Comparison of ENCODE assay signal across 20 mouse cellular contexts in genomic region chr11:120819556-120819955, GRCm38 (mm10). TPM values are rescaled to one million over a fixed set of nuclear protein-coding genes. Genes with fewer than 3 reads are reported as not detected.
DNase-seq lines count a peak whose midpoint lies in the region; ATAC-seq lines count a peak whose summit lies in the region.
"Had no signal": no experiment of that assay in that cellular context is flagged by ENCODE, and none has a peak within 500 bp of the region (broad histone marks: within the 10 kb centered on the region; RNA-seq: fewer than 3 reads in every experiment).

No protein-coding gene starts in this region.

- DNase-seq in cerebellum, adult 11 months = peak; percentile 46
- no peak for DNase-seq in cerebellum, postnatal 4 days (ENCODE audit: low spot score in 2 of 2)
- DNase-seq in urinary bladder, adult 2 months (ENCODE audit: low spot score) = peak; percentile 17
- no peak for DNase-seq in urinary bladder, postnatal 14 days (ENCODE audit: low spot score)
- DNase-seq in cerebellum, postnatal 14 days = peak; percentile 60 to 75
- no peak for DNase-seq in embryo, embryonic 9.5 days (ENCODE audit: extremely low spot score)
- no peak for DNase-seq in testis, postnatal 10 days (ENCODE audit: low spot score)
- DNase-seq: adrenal gland, adult 8-10 months; heart, adult 18-20 months; heart, postnatal 4 days; kidney, adult 11 months; liver, postnatal 0 days; lung, postnatal 36 days; right cerebral cortex, postnatal 4 days; thymus, adult 2 months; thymus, postnatal 36 days had no signal

- ATAC-seq in granulocyte monocyte progenitor cell, adult 5-6 weeks (replicated peaks; ENCODE audit: poor library complexity, severe bottlenecking) = no peak
- ATAC-seq: forebrain, embryonic 15.5 days; inflammation-experienced regulatory T-cells, adult 6 months; liver, embryonic 12.5 days; liver, postnatal 0 days had no signal

RNA-seq across cellular contexts. Expression of gene Fasn, which starts 4.8 kb away (rescaled TPM):
- polyA plus RNA-seq in urinary bladder, adult 2 months (2012; rRNA removed) = 187 and 188 TPM in 2 replicates
- total RNA-seq in granulocyte monocyte progenitor cell, adult 5-6 weeks (2014; fragmentation: Nextera tagmentation) = 79.3 and 146 TPM in 2 replicates
- 45.2 and 59.7 TPM in 2 replicates for total RNA-seq in granulocyte monocyte progenitor cell, adult 5-6 weeks (2017)

RNA-seq across cellular contexts. Expression of gene Dus1l, which starts 23.4 kb away (rescaled TPM):
- polyA plus RNA-seq in urinary bladder, adult 2 months (2012; rRNA removed) = 36.1 and 39.1 TPM in 2 replicates
- total RNA-seq in granulocyte monocyte progenitor cell, adult 5-6 weeks (2014; fragmentation: Nextera tagmentation) = 48.2 and 60.7 TPM in 2 replicates
- total RNA-seq in granulocyte monocyte progenitor cell, adult 5-6 weeks (2017) = 63.0 and 74.8 TPM in 2 replicates

RNA-seq across cellular contexts. Expression of gene Gps1, which starts 35.5 kb away (rescaled TPM):
- 119 and 149 TPM in 2 replicates for polyA plus RNA-seq in urinary bladder, adult 2 months (2012; rRNA removed)
- total RNA-seq in granulocyte monocyte progenitor cell, adult 5-6 weeks (2014; fragmentation: Nextera tagmentation) = 82.5 and 83.6 TPM in 2 replicates
- total RNA-seq in granulocyte monocyte progenitor cell, adult 5-6 weeks (2017) = 91.8 and 116 TPM in 2 replicates

RNA-seq across cellular contexts. Expression of gene Rfng, which starts 35.5 kb away (rescaled TPM):
- 25.7 and 27.4 TPM in 2 replicates for polyA plus RNA-seq in urinary bladder, adult 2 months (2012; rRNA removed)
- 23.8 TPM in 2 replicates for total RNA-seq in granulocyte monocyte progenitor cell, adult 5-6 weeks (2014; fragmentation: Nextera tagmentation)
- 3.1 and 4.7 TPM in 2 replicates for total RNA-seq in granulocyte monocyte progenitor cell, adult 5-6 weeks (2017)

RNA-seq across cellular contexts. Expression of gene Hmga1b, which starts 57.0 kb away (rescaled TPM):
- 1.7 and 2.1 TPM in 2 replicates for polyA plus RNA-seq in urinary bladder, adult 2 months (2012; rRNA removed)
- 12.8 and 179 TPM in 2 replicates for total RNA-seq in granulocyte monocyte progenitor cell, adult 5-6 weeks (2014; fragmentation: Nextera tagmentation)
- 16.3 and 157 TPM in 2 replicates for total RNA-seq in granulocyte monocyte progenitor cell, adult 5-6 weeks (2017)

Comparison
In these comparisons a context has a peak if more than half of its experiments do, and no peak if none do; other contexts are left out.
1. DNase-seq: peak in cerebellum, adult 11 months (single experiment), urinary bladder, adult 2 months (single experiment) and cerebellum, postnatal 14 days (2 of 2); none in cerebellum, postnatal 4 days (0 of 2), urinary bladder, postnatal 14 days (single experiment), embryo, embryonic 9.5 days (single experiment) and testis, postnatal 10 days (single experiment).